Mouse (Mus musculus): ENCODE measurements at regions not wholly inside any gene's neighbourhood (a gene's known extent, or its start where the extent isn't known, plus 50 kb on each side); places are given as distances from the start of the nearest gene placed in this dataset.

DNA sequence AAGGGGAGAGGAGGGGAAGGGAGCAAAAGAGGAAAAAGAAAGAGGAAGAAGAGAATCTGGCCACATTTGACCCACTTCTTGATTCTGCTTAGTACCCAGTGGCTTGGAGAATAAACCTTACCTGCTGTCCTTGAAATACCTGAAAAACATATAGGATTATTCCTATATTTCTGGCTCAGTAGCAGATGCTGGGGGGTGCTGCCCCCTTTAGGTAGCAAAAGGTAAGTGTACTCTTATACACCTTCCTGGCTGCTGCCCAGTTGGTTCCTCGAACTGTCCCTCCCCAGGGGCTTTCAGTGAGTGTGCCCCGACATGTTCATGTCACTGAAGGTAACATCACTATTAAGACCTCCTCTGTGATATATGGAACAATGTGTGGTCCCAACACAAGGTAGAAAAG, 180.7 kb upstream of the Kdm8 start:
- WGBS, result 54% methylated on average over 2 of the region's 2 CpGs
- Histone ChIP-seq H3K36me3 (no peaks in the 10 kb centered on the region), H3K4me2 (no peak overlapping the region), H3K4me3 (no peak overlapping the region), H3K27ac (no peak overlapping the region), H3K27me3 (no peaks in the 10 kb centered on the region), H3K4me1 (replicated peaks) (no peaks in the 10 kb centered on the region), H3K9me3 (replicated peaks) (no peaks in the 10 kb centered on the region), H3K9ac (no peak overlapping the region)
- ATAC-seq (replicated peaks; ENCODE audit: insufficient number of reproducible peaks, insufficient read depth, low FRiP score, low read depth), result no peak

DNA sequence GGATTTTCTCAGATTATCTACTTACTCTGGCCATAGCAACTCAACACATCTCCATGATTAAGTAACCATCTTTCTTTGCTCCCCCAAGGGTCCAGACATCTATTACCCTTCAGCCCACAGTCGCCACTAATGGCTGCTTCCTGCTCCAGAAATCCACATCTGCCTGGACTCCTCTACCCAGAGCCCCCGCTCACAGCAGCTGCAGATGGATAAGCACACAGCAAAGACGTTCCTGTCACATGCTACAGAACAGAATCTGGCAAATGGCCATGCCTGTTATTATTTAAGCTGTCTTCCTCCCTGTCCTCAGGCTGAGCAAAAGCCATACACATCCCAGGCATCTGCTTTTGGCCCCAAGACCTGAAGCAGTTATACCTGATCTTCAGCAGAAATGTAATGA, 173.8 kb upstream of the Kdm8 start:
- H3K9ac ChIP-seq, result no peak overlapping the region
- no peaks in the 10 kb centered on the region for H3K9me3 ChIP-seq (replicated peaks)
- H3K4me3 ChIP-seq, result no peak overlapping the region
- no peak overlapping the region for H3K4me2 ChIP-seq
- no peaks in the 10 kb centered on the region for H3K36me3 ChIP-seq
- WGBS, result 42% methylated on average over 3 of the region's 3 CpGs
- H3K4me1 ChIP-seq (replicated peaks), result no peaks in the 10 kb centered on the region
- 0 out of 2 replicates have a peak, but pooled peaks have one; percentile 6 for ATAC-seq (replicated peaks; ENCODE audit: insufficient number of reproducible peaks, insufficient read depth, low FRiP score, low read depth)
- no peak overlapping the region for H3K27ac ChIP-seq
- H3K27me3 ChIP-seq, result no peaks in the 10 kb centered on the region

DNA sequence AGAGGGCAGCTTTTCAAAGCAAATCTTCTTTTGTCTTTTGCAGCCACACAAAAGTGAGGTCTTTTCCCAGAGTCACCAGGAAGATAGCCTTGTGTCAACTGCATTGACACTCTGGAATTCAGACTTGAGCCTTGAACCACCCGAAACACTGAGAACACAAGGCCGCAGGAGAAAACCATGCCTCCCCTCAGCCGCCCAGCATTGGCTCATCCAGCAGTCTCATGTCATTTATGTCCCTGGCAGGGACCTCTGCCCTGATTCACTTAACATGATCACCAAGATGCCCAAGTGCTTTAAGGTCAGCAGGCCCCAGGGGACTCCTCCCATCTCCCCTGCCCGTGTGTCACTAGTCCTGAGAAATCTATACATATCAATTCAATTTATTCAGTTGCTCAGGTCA, 173.1 kb upstream of the Kdm8 start:
- Histone ChIP-seq H3K4me2 (no peak overlapping the region), H3K4me1 (replicated peaks) (no peaks in the 10 kb centered on the region), H3K36me3 (no peaks in the 10 kb centered on the region), H3K9me3 (replicated peaks) (no peaks in the 10 kb centered on the region), H3K9ac (no peak overlapping the region), H3K27ac (no peak overlapping the region), H3K4me3 (no peak overlapping the region), H3K27me3 (no peaks in the 10 kb centered on the region)
- 73% methylated on average over 4 of the region's 4 CpGs for WGBS
- ATAC-seq (replicated peaks; ENCODE audit: insufficient number of reproducible peaks, insufficient read depth, low FRiP score, low read depth), result no peak

DNA sequence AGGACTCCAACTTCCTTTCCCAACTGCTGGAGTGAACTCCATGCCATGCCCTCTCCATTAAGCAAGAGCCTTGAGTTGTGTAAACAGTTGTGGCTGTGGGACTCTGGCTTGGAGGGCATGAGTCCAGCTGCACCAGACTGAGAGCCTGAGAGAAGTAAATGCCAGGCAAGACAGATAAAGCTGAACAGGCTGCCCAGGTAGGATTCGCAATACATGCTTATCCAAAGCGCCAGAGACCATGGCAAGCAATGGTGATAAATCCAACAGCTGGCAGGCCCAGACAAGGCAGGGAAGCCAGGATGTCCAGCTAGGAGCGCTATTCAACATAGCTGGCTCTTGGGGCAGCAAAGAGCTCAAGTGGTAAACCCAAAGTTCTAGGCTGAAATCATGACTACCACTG, 163.1 kb upstream of the Kdm8 start:
- Histone ChIP-seq H3K9ac (no peak overlapping the region), H3K36me3 (no peaks in the 10 kb centered on the region), H3K27me3 (no peaks in the 10 kb centered on the region), H3K27ac (no peak overlapping the region), H3K4me3 (no peak overlapping the region), H3K4me1 (replicated peaks) (no peaks in the 10 kb centered on the region), H3K9me3 (replicated peaks) (no peaks in the 10 kb centered on the region), H3K4me2 (no peak overlapping the region)
- no peak for ATAC-seq (replicated peaks; ENCODE audit: insufficient number of reproducible peaks, insufficient read depth, low FRiP score, low read depth)
- WGBS, result 65% methylated on average over 3 of the region's 3 CpGs

DNA sequence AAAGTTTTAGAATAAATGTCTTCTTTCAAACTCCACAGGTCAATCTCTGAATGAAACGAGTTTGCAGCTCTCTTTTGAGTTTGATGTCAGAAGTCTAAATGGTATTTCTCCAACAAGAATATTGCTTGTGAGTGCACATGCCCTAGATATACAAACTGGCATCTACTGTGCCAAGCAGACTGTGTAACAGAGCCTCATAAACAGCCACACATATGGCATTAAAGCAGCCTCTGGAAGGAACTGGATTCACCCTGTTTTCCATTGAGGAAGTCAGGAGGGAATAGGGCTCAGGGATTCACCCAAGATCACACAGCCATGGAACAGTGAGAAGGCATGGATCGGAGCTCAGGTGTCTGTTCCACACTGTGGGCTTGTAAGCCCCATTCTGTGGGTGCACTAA, 149.2 kb upstream of the Kdm8 start:
- Histone ChIP-seq H3K27ac (no peak overlapping the region), H3K27me3 (no peaks in the 10 kb centered on the region), H3K4me1 (replicated peaks) (no peaks in the 10 kb centered on the region), H3K9me3 (replicated peaks) (no peaks in the 10 kb centered on the region), H3K36me3 (no peaks in the 10 kb centered on the region), H3K9ac (no peak overlapping the region), H3K4me3 (no peak overlapping the region), H3K4me2 (no peak overlapping the region)
- 58% methylated on average over 2 of the region's 2 CpGs for whole genome bisulfite sequencing
- ATAC-seq (replicated peaks; ENCODE audit: insufficient number of reproducible peaks, insufficient read depth, low FRiP score, low read depth), result no peak

DNA sequence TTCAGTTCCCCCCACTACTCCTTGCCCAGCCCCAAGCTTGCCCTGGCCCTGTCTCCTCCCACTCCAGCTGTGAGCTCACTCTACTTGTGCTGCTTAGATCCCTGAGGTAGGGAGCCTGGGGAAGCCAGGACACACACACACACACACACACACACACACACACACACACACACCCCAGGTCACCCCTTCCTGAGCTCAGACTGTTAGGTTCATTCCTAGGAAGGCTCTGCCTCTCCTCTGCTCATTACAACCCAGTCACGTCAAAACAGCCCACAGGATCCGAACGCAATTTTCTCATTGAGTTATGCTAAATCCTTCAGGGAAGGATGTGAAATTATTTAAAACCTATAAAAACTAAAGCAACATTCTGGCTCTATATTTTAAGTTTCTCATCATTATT, 136.0 kb upstream of the Kdm8 start:
- H3K27ac ChIP-seq, result no peak overlapping the region
- ATAC-seq (replicated peaks; ENCODE audit: insufficient number of reproducible peaks, insufficient read depth, low FRiP score, low read depth), result no peak

DNA sequence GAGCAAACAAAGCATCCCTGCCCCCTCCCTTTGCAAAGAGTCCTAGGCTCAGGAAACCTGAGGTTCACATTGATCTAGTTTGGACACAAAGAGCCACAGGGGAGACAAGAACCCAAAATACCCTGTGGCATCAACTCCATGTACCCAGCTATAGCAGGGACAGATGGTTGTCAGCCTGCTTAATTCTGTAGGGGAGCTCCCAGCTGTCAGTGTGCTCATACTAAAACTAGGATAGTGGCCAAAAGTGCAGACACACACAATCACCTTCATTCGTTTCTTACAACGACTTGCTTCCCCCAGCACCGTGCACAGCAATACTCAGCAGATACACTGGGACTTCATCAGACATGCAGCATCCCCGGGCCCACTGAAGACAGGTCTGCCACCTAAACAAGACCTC, 133.5 kb upstream of the Kdm8 start:
- no peak overlapping the region for H3K27ac ChIP-seq
- no peak overlapping the region for H3K9ac ChIP-seq
- no peaks in the 10 kb centered on the region for H3K4me1 ChIP-seq (replicated peaks)
- WGBS, result 75% methylated on average over 4 of the region's 4 CpGs
- H3K4me2 ChIP-seq, result no peak overlapping the region
- no peaks in the 10 kb centered on the region for H3K36me3 ChIP-seq
- no peaks in the 10 kb centered on the region for H3K9me3 ChIP-seq (replicated peaks)
- H3K27me3 ChIP-seq, result no peaks in the 10 kb centered on the region
- H3K4me3 ChIP-seq, result no peak overlapping the region
- ATAC-seq (replicated peaks; ENCODE audit: insufficient number of reproducible peaks, insufficient read depth, low FRiP score, low read depth), result no peak

More for the DNA sequence above, 136.0 kb upstream of the Kdm8 start:
- WGBS, result 76% methylated on average over 3 of the region's 3 CpGs
- Histone ChIP-seq H3K36me3 (no peaks in the 10 kb centered on the region), H3K9me3 (replicated peaks) (no peaks in the 10 kb centered on the region), H3K9ac (no peak overlapping the region), H3K4me1 (replicated peaks) (no peaks in the 10 kb centered on the region), H3K27me3 (no peaks in the 10 kb centered on the region), H3K4me3 (no peak overlapping the region), H3K4me2 (no peak overlapping the region)

DNA sequence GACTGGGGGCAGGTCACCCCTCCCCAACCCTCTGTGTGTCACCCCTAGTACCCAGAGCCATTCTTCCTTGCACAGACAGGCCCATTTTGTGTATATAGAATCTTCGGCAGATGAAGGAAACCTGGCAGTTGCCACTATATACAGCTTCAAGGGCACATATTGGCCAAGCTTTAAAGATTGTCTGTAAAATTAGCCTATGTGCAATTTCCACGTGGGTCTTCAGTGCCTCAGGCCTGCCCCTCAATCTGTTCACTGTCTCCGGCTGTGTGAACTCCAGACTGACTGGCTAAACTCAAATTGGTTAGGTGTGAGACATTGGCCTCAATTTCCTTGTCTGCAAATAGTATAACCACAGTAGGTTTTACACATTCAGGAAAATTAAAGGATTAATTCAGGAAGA, 130.9 kb upstream of the Kdm8 start:
- 75% methylated on average over 3 of the region's 3 CpGs for WGBS

DNA sequence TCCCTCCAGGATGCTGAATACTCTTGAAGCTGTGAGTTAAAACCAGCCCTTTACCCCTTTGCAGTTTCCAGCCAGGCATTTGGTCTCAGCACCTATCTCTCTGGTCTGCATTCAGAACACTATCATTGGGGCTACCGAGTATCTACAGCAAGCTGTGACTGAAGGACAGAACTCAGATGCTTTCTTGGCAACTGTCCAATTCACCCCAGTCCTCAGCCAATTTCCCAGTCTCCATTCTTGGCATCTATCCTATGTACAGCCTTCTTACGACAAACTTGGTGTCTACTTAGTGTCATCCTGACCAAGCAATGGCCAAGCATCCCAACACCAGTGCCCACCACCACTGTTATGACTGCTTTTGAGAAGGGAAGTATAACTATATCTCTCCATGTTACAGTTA, 109.7 kb upstream of the Kdm8 start:
- Histone ChIP-seq H3K4me1 (replicated peaks) (no peaks in the 10 kb centered on the region), H3K4me2 (no peak overlapping the region), H3K9me3 (replicated peaks) (no peaks in the 10 kb centered on the region), H3K27me3 (no peaks in the 10 kb centered on the region), H3K36me3 (no peaks in the 10 kb centered on the region), H3K4me3 (no peak overlapping the region), H3K27ac (no peak overlapping the region), H3K9ac (no peak overlapping the region)
- WGBS, result 53% methylated on average over 2 of the region's 2 CpGs
- ATAC-seq (replicated peaks; ENCODE audit: insufficient number of reproducible peaks, insufficient read depth, low FRiP score, low read depth), result no peak

More for the DNA sequence above, 130.9 kb upstream of the Kdm8 start:
- H3K4me3 ChIP-seq, result no peak overlapping the region
- H3K27ac ChIP-seq, result no peak overlapping the region
- no peak overlapping the region for H3K4me2 ChIP-seq
- ATAC-seq (replicated peaks; ENCODE audit: insufficient number of reproducible peaks, insufficient read depth, low FRiP score, low read depth), result no peak
- H3K9me3 ChIP-seq (replicated peaks), result no peaks in the 10 kb centered on the region
- no peaks in the 10 kb centered on the region for H3K27me3 ChIP-seq
- no peaks in the 10 kb centered on the region for H3K4me1 ChIP-seq (replicated peaks)
- no peaks in the 10 kb centered on the region for H3K36me3 ChIP-seq
- H3K9ac ChIP-seq, result no peak overlapping the region

DNA sequence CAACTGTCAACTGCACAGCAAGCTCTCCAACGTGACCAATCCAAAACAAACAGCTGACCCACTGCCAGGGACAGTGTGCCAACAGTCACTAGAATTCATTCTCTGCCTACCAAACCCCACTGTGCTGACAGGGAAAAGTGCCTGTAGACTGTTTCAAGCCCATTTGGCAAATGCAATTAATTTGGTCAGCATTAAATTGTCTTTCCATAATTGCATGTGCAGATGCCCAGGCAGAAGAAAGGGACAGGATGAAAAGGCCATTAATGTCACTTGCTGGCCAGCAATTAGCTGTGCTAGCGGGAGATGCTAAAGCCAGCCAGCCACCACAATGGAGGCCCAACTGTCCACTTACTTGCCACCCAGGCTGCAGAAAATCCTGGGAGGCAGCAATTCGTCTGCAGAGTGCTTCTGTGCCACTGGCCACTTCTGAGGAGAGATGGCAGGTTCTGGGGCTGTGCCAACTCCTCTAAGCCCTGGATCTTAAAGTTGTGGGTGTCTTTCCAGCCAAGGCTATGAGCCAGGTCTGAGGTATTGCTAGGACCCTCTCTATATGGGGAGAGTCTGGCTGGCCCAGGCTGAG, 108.8 kb upstream of the Kdm8 start:
- ATAC-seq (replicated peaks; ENCODE audit: insufficient number of reproducible peaks, insufficient read depth, low FRiP score, low read depth), result no peak
- no peak overlapping the region for H3K4me2 ChIP-seq
- WGBS, result 58% methylated on average over 3 of the region's 3 CpGs
- no peak overlapping the region for H3K9ac ChIP-seq
- no peaks in the 10 kb centered on the region for H3K36me3 ChIP-seq
- no peaks in the 10 kb centered on the region for H3K27me3 ChIP-seq
- no peaks in the 10 kb centered on the region for H3K4me1 ChIP-seq (replicated peaks)
- H3K4me3 ChIP-seq, result no peak overlapping the region
- H3K9me3 ChIP-seq (replicated peaks), result no peaks in the 10 kb centered on the region
- H3K27ac ChIP-seq, result no peak overlapping the region

DNA sequence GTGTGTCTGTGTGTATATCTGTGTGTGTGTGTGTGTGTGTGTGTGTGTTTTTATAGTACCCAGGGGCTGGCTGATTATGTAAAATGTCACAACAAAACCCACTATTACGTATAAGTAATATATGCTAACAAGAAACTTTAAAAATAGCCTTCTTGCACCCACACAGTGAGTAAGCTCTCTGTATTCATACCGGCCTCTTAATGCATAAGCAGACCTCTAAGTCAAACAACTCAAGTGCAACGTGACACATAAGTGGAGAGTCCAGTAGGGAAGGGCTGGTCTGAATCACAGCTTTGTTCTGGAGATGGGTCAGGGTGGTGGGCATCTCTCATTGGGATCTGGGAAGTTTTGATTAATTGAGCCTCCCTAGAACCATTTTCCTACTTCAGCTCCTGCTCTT, 107.7 kb upstream of the Kdm8 start:
- Histone ChIP-seq H3K4me2 (no peak overlapping the region), H3K36me3 (no peaks in the 10 kb centered on the region), H3K27ac (no peak overlapping the region), H3K9me3 (replicated peaks) (no peaks in the 10 kb centered on the region), H3K27me3 (no peaks in the 10 kb centered on the region), H3K9ac (no peak overlapping the region), H3K4me3 (no peak overlapping the region), H3K4me1 (replicated peaks) (no peaks in the 10 kb centered on the region)
- no peak for ATAC-seq (replicated peaks; ENCODE audit: insufficient number of reproducible peaks, insufficient read depth, low FRiP score, low read depth)
- WGBS, result 69% methylated on average over 3 of the region's 3 CpGs

DNA sequence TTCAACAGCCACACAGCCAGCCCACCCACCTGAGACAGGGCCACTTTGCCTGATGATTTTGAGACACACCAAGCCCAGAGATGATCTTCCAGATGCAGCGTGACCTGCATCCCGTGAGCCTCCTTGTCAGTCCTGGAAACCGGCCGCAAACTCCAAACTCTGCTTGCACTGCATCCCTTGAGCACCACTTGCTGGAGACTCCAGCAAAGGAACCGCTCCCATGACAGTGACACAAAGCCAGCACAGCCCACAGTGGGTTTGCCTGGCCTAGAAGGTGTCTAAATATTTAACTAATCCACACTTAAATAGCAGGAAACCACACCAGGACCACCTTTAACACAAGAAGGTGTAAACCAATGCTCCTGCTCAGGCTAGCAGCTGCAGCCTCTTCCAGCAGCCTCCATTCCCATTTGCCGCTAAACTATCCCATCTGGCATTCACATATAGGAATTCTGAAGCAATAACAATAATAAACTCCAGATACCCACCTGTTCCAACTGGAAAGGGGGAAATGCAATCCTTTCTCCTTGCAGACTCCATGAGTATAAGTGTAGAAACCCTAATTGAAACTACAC, 106.2 kb upstream of the Kdm8 start:
- Histone ChIP-seq H3K27me3 (no peaks in the 10 kb centered on the region), H3K27ac (no peak overlapping the region), H3K9ac (no peak overlapping the region), H3K4me3 (no peak overlapping the region), H3K4me2 (no peak overlapping the region), H3K36me3 (no peaks in the 10 kb centered on the region), H3K4me1 (replicated peaks) (no peaks in the 10 kb centered on the region), H3K9me3 (replicated peaks) (no peaks in the 10 kb centered on the region)
- no peak for ATAC-seq (replicated peaks; ENCODE audit: insufficient number of reproducible peaks, insufficient read depth, low FRiP score, low read depth)
- WGBS, result 69% methylated on average over 6 of the region's 6 CpGs

Measured in heart, embryonic 15.5 days (tissue).